Mouse (Mus musculus) limb, embryonic 10.5 days (tissue): ENCODE measurements at regions not wholly inside any gene's neighbourhood (a gene's known extent, or its start where the extent isn't known, plus 50 kb on each side); places are given as distances from the start of the nearest gene placed in this dataset.

Experiments used
- DNase-seq: peaks from one replicate; pipeline ENCODE4 v3.0.0-alpha.2; 2017; ENCODE audit warnings: low spot score
- H3K27ac ChIP-seq: fragments of 300-500 bp; sonication (generic); 2 replicates; pipeline ENCODE4 v1.5.1; 2016; ENCODE audit warnings: mild to moderate bottlenecking
- H3K27me3 ChIP-seq: fragments of 300-500 bp; sonication (generic); 2 replicates; pipeline ENCODE4 v1.6.1; 2016; ENCODE audit warnings: low read depth, mild to moderate bottlenecking; ENCODE audit not compliant: poor library complexity, severe bottlenecking
- H3K36me3 ChIP-seq: fragments of 300-500 bp; sonication (generic); 2 replicates; pipeline ENCODE4 v1.6.1; 2016; ENCODE audit warnings: mild to moderate bottlenecking, moderate library complexity
- H3K4me1 ChIP-seq: fragments of 300-500 bp; sonication (generic); 2 replicates; pipeline ENCODE4 v1.6.1; 2016
- H3K4me3 ChIP-seq: fragments of 300-500 bp; sonication (generic); 2 replicates; pipeline ENCODE4 v1.5.1; 2016; ENCODE audit warnings: mild to moderate bottlenecking, moderate library complexity
- H3K9me3 ChIP-seq: fragments of 300-500 bp; sonication (generic); replicated peaks from 2 replicates; pipeline ENCODE4 v1.6.1; 2016; ENCODE audit warnings: mild to moderate bottlenecking
- WGBS: fragments of 180-500 bp; shearing (Covaris S2); methylation state at CpG from one replicate; pipeline ENCODE4 v1.1.7; 2016; 5-methylcytosine and 5-hydroxymethylcytosine counted together

DNA sequence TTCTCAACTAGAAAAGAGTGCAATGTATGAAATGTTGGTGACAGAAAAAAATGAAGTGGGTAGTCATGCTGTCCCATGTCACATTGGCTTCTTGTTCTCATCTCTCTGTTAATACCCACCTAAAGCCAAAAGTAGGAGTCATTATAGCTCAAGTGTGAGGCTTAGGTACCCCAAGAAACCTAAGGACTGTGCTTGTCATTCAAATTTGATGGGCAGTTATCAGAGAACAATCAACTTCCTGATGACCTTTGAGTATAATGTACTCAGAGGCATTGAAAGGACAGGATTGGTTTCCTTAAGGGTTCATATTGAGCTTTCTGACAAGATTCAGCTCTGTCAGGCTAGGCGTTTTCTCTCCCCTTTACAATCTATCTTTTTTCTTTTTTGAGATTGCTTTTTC, 231.8 kb upstream of the Atp2b1 start:
- H3K27ac ChIP-seq = no peak overlapping the region
- WGBS = 92% methylated on average over 1 of the region's 1 CpGs
- no peaks in the 10 kb centered on the region for H3K27me3 ChIP-seq
- peaks cover 11% of the 10 kb centered on the region for H3K4me1 ChIP-seq
- no peak for DNase-seq
- no peak overlapping the region for H3K4me3 ChIP-seq
- no peaks in the 10 kb centered on the region for H3K9me3 ChIP-seq
- H3K36me3 ChIP-seq = no peaks in the 10 kb centered on the region

DNA sequence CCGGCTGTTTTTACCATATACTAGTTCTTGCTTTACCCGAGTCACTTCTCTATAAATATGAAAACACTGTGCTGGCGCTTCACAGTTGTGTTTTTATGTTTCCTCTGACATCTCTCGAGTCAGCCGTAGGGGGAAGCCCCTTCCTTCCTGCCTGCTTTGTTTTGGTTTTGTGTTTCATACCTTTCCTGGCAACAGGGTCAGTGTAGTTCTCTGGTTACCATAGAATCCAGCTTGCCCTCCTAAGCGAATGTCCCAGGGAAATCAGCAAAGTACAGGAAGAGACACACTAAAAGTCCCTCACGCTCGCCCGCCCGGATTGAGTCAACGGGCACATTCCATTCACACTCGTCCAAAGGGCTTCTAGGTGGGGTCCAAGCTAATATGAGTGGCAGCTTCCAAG, 230.0 kb upstream of the Atp2b1 start:
- DNase-seq = peak; percentile 37
- H3K4me1 ChIP-seq = peaks cover 11% of the 10 kb centered on the region
- 46% methylated on average over 12 of the region's 12 CpGs for WGBS
- H3K9me3 ChIP-seq = no peaks in the 10 kb centered on the region
- no peaks in the 10 kb centered on the region for H3K27me3 ChIP-seq
- no peaks in the 10 kb centered on the region for H3K36me3 ChIP-seq
- peak overlapping the region; percentile 1; the same call in 1 of the 2 replicates for H3K4me3 ChIP-seq
- H3K27ac ChIP-seq = peak overlapping the region; percentile 32

DNA sequence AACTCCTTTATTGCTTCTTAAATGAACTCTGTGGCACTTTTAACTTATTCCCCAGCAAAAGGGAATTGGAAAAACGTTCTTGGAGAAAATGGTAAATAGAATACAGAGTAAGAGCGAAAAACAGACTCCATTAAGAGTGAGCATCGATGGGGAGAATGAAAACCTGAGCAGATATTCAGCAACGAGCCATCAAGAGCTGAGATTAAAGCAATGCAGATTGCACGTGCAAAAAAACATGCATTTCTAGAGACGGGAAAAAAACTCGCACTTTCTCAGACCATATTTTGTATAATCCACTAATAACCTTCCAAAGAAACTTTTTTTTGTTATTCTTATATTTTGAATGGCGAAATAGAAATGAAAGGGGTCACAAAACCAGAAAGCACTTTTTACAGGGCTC, 229.5 kb upstream of the Atp2b1 start:
- H3K4me3 ChIP-seq = no peak overlapping the region
- no peaks in the 10 kb centered on the region for H3K27me3 ChIP-seq
- peaks cover 11% of the 10 kb centered on the region for H3K4me1 ChIP-seq
- H3K36me3 ChIP-seq = no peaks in the 10 kb centered on the region
- 83% methylated on average over 8 of the region's 8 CpGs for WGBS
- no peak overlapping the region for H3K27ac ChIP-seq
- H3K9me3 ChIP-seq = no peaks in the 10 kb centered on the region
- no peak for DNase-seq

DNA sequence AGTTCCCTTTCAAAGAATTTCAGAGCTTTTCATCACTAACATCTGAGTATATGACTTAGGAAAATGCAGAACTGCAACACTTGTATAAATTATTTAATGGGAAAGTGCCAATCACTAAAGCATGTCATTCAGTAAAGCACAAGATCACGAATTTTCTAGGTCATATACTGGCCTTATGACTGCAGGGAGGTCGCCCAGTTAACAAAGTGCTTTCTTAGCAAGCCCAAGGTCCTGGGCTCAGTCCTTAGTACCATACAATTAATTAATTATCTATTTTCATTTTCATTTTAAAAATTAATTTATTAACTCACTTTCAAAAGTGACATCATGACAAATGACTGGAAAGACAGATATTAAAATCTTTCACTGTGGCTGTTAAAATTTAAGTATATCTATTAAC, 228.5 kb upstream of the Atp2b1 start:
- WGBS = 85% methylated on average over 2 of the region's 2 CpGs
- Histone ChIP-seq H3K4me1 (peaks cover 11% of the 10 kb centered on the region), H3K27me3 (no peaks in the 10 kb centered on the region), H3K36me3 (no peaks in the 10 kb centered on the region), H3K9me3 (no peaks in the 10 kb centered on the region), H3K4me3 (no peak overlapping the region), H3K27ac (no peak overlapping the region)
- no peak for DNase-seq

DNA sequence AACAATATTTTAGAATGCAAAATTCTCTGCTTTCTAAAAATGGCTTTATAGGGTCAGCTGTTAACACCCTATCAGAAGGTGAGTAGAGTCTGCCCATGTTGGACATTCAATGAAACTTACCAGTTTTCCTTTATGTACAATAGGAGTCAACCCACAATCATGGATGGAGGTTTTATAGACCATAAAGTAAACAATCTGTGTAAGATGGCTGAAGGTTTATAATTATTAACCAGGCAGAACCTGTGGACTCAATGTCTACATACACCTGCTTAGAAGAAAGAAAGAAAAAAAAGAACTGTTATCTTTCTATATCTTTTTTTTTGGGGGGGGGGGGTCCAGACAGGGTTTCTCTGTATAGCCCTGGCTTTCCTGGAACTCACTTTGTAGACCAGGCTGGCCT, 227.8 kb upstream of the Atp2b1 start:
- H3K27ac ChIP-seq = no peak overlapping the region
- DNase-seq = no peak
- no peaks in the 10 kb centered on the region for H3K9me3 ChIP-seq
- no peaks in the 10 kb centered on the region for H3K27me3 ChIP-seq
- H3K36me3 ChIP-seq = no peaks in the 10 kb centered on the region
- peaks cover 11% of the 10 kb centered on the region for H3K4me1 ChIP-seq
- no peak overlapping the region for H3K4me3 ChIP-seq

DNA sequence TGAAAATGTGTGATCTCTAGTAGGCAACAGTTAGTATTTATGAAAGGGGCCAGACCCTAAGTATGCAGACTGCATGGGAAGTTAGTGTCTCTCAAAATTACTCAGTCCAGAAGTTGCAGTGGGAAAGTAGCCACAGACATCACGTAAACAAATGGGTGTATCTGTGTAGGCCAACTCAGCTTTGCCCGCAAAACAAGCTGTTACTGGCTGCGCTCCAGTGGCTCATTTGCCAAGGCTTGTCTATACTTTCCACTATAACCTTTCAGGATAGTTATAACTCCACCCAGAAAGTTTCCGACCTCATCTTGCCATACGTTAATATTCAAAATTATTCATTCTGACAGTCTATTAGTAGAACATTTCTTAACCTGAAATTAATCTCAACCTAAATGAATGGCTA, 222.4 kb upstream of the Atp2b1 start:
- H3K27ac ChIP-seq = no peak overlapping the region
- H3K4me1 ChIP-seq = no peaks in the 10 kb centered on the region
- no peaks in the 10 kb centered on the region for H3K27me3 ChIP-seq
- H3K36me3 ChIP-seq = no peaks in the 10 kb centered on the region
- WGBS = 90% methylated on average over 5 of the region's 5 CpGs
- DNase-seq = no peak
- H3K9me3 ChIP-seq = no peaks in the 10 kb centered on the region
- no peak overlapping the region for H3K4me3 ChIP-seq

DNA sequence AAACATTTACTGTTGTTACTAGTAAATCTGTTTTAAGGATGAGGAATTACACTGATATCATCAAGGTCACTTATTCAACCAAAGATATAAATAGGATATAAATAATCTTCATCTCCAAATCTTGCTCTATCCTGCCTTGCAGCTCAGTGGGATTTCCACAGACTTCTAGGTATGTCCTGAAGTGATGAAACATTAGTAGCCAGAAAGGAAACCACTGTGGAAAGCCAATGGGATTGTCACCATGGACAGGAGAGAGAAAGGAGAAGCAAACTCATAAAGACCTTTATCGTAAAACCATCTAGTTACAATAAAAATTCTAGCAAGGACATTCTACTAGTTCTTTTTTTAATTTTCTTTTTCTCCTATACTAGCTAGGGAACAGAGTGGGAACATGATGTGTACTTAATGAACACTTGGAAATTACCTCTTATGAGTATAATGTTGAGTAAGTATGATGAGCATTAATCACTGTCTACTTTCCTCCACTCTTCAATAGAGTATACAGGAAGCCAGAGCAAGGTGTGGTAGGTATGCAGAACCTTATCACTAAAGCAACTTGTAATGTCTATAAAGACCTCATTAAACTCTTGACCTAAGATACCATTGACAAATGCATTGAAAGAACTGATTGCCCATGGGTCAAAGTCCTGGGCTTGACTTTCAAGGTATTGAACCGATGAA, 219.4 kb upstream of the Atp2b1 start:
- Histone ChIP-seq H3K27ac (no peak overlapping the region), H3K4me1 (no peaks in the 10 kb centered on the region), H3K4me3 (no peak overlapping the region), H3K27me3 (no peaks in the 10 kb centered on the region), H3K36me3 (no peaks in the 10 kb centered on the region), H3K9me3 (no peaks in the 10 kb centered on the region)
- DNase-seq = no peak
- WGBS = 88% methylated on average over 2 of the region's 2 CpGs

DNA sequence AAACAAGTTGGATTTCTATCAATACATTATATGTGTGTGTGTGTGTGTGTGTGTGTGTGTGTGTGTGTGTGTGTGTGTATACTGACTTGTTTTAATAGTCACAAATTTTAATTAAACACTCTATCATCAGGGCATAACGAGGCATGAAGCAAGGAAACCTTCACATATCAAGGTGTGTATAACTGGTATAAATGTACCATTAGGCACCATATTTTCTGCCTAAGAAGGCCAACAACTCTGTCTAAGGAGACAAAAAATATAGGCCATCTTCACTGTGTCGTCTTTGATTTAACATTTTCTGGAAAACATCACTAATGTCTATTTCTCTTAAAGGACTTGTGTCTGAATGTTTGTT, 218.9 kb upstream of the Atp2b1 start:
- H3K27me3 ChIP-seq = no peaks in the 10 kb centered on the region
- no peak overlapping the region for H3K4me3 ChIP-seq
- no peaks in the 10 kb centered on the region for H3K36me3 ChIP-seq
- H3K9me3 ChIP-seq = no peaks in the 10 kb centered on the region
- 93% methylated on average over 2 of the region's 2 CpGs for WGBS
- H3K4me1 ChIP-seq = no peaks in the 10 kb centered on the region
- no peak overlapping the region for H3K27ac ChIP-seq
- DNase-seq = no peak

DNA sequence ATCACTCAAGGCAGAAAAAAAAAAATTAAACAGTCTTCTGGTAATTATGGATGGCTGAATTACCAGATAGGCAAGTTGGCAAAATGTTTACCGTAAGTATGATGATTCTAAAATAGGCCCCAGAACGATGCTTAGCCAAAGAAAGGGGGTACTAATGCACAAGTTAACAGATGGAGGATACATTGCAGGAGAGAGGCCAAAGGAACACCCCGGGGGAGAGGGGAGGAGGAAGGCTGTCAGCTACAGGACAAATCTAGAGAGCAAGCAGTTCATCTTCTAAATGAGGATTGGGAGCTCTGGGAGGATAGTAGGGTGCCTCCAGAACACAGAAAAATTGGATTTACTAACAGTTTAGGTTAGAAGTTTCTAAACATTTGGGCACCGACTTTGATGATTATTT, 216.3 kb upstream of the Atp2b1 start:
- DNase-seq = no peak
- no peaks in the 10 kb centered on the region for H3K4me1 ChIP-seq
- H3K4me3 ChIP-seq = no peak overlapping the region
- 80% methylated on average over 4 of the region's 4 CpGs for WGBS
- H3K27me3 ChIP-seq = no peaks in the 10 kb centered on the region
- H3K27ac ChIP-seq = no peak overlapping the region
- no peaks in the 10 kb centered on the region for H3K36me3 ChIP-seq
- H3K9me3 ChIP-seq = no peaks in the 10 kb centered on the region

DNA sequence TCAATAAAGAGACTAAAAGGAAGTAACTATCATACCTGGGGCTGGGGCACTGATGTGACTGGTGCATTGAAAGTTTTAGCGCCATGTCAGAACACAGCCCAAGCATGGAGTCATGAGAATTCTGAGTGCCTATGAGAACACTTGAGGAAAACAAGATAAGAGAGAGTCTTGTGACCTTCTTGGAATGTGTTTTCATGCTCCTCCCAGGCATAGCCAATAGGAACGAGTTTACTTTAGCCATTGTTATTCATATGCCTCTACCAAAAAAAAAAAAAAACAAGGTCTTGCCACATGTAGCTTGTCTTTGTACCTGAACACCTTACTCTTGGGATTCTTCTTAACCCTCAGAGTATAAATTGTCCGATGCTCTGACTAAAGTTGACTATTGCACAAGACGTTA, 214.6 kb upstream of the Atp2b1 start:
- H3K27ac ChIP-seq = no peak overlapping the region

DNA sequence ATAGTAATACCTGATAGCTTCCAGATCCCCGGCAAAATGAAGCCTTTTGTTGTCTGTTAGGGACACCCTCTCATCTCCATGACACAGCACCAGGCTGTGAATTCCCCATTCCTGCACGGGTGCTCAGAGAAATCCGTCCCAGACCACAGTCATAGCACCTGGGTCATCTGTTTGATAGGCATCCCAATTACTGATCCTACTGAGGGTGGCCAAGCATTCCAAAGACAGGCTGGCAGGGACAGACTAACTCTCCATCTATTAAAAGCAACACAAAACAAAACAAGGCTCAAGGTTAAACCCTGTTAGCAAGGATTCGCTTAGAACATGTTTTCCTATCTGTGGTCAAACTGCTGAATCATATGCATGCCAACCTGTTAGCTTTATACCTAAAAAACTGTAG, 213.8 kb upstream of the Atp2b1 start:
- no peak for DNase-seq
- 67% methylated on average over 4 of the region's 4 CpGs for WGBS
- H3K9me3 ChIP-seq = no peaks in the 10 kb centered on the region
- H3K27me3 ChIP-seq = no peaks in the 10 kb centered on the region
- H3K27ac ChIP-seq = no peak overlapping the region
- no peaks in the 10 kb centered on the region for H3K4me1 ChIP-seq
- no peak overlapping the region for H3K4me3 ChIP-seq
- H3K36me3 ChIP-seq = no peaks in the 10 kb centered on the region

More for the DNA sequence above, 214.6 kb upstream of the Atp2b1 start:
- Histone ChIP-seq H3K4me1 (no peaks in the 10 kb centered on the region), H3K36me3 (no peaks in the 10 kb centered on the region), H3K27me3 (no peaks in the 10 kb centered on the region), H3K9me3 (no peaks in the 10 kb centered on the region), H3K4me3 (no peak overlapping the region)
- 90% methylated on average over 4 of the region's 4 CpGs for WGBS
- DNase-seq = no peak

DNA sequence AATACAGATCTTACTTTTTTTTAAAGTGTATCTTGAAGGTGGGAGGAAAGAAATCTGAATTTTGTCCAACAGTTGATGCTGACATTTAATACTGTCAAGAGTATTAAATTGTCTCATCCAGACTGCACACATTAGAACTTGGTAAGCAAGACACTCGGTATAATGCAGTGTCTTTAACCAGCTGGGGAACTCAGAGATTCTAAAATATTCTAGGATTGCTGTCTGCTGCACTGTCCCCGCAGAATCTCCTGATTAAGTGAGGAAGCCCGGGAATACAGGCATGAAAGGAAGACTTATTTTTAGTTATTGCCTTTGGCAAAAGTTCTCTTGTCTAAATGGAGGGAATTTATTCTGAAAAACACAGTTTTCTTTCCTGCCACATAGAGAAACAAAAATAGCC, 212.9 kb upstream of the Atp2b1 start:
- DNase-seq = no peak
- Histone ChIP-seq H3K27ac (no peak overlapping the region), H3K27me3 (no peaks in the 10 kb centered on the region), H3K9me3 (no peaks in the 10 kb centered on the region), H3K4me1 (no peaks in the 10 kb centered on the region), H3K4me3 (no peak overlapping the region), H3K36me3 (no peaks in the 10 kb centered on the region)
- WGBS = 75% methylated on average over 3 of the region's 3 CpGs

DNA sequence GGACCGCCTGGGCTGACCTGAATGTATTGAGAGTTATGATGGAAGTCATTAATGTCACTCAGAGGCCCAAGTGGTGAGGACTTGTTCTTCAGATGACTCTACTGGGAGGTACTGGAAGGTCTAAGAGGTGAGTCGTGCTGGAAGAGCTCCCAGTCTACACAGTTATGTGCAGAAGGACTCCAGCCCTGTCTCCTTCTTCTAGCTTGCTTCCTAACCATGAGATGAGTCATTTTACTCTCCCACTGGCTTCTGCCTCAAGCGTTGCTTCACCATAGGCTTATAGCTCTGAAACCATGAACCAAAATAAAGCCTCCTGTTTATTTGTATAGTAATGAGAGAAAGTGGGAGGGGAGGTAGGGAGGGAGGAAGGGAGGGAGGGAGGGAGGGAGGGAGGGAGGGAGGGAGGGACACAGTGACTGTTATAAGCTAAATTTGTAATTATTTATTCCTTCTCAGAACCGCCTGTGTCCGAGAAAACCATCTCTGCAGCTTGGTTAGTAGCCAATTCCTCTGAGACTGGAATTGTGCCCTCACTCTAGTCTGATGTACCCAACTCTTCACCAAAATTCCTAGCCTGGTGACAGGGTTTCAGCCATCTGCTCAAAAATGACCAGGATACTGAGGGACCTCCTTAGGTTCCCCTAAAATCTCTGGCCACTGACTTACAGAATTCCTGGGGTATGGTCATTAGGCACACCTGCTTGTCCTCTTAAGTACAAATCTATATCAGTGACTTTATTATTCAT, 211.6 kb upstream of the Atp2b1 start:
- no peak for DNase-seq
- Histone ChIP-seq H3K36me3 (no peaks in the 10 kb centered on the region), H3K9me3 (no peaks in the 10 kb centered on the region), H3K27ac (no peak overlapping the region), H3K4me1 (no peaks in the 10 kb centered on the region), H3K4me3 (no peak overlapping the region), H3K27me3 (no peaks in the 10 kb centered on the region)
- whole genome bisulfite sequencing = 89% methylated on average over 5 of the region's 5 CpGs
